Mouse (Mus musculus): ENCODE measurements around the gene Tmem258. TPM values are rescaled to one million over a fixed set of nuclear protein-coding genes. Genes with fewer than 3 reads are reported as not detected.

Gene Tmem258
- total and polyA plus RNA-seq, 2 experiments from 2014 or later, result 61.4 to 279 TPM

DNA sequence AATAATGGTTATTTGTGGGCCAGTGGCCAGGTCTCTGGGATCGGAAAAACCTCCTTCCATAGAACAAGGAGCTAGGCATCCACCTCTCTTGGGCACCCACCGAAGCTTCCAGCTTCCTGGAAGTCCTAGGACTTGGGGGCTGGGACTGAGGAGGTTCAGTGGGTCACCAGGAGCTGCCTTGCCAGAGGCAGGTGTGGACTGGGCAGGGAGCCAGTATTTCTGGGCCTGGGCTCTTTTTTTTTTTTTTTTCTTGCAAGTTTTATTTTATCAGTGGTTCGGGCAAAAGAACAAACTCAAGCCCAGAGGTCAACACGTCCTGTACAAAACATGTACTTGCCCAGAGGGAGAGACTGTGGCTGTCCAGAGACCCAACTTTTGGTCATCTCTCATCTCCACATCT lies 22.0 kb downstream of the Tmem258 start:
- no peaks in the 10 kb centered on the region for H3K36me3 ChIP-seq (ENCODE audit: insufficient read depth, low read length)
- no peak overlapping the region for H3K27ac ChIP-seq (ENCODE audit: low read depth, low read length)
- no peak for TF ChIP-seq CTCF (IDR thresholded peaks at IDR 0.05)
- H3K4me1 ChIP-seq (ENCODE audit: insufficient read depth, low read length), result no peaks in the 10 kb centered on the region
- no peak overlapping the region for H3K4me3 ChIP-seq (ENCODE audit: low read depth, low read length)
- no peaks in the 10 kb centered on the region for H3K9me3 ChIP-seq (ENCODE audit: low read length)
- WGBS, result 86% methylated on average over 4 of the region's 4 CpGs
- H3K4me2 ChIP-seq (ENCODE audit: low read depth, low read length, poor library complexity, severe bottlenecking), result no peak overlapping the region
- ATAC-seq (ENCODE audit: low FRiP score) (no peak), DNase-seq (ENCODE audit: low spot score) (no peak)
- H3K27me3 ChIP-seq (ENCODE audit: insufficient read depth, low read length), result no peaks in the 10 kb centered on the region
- H3K9ac ChIP-seq (replicated peaks; ENCODE audit: low read length, poor library complexity, severe bottlenecking), result no peak overlapping the region

DNA sequence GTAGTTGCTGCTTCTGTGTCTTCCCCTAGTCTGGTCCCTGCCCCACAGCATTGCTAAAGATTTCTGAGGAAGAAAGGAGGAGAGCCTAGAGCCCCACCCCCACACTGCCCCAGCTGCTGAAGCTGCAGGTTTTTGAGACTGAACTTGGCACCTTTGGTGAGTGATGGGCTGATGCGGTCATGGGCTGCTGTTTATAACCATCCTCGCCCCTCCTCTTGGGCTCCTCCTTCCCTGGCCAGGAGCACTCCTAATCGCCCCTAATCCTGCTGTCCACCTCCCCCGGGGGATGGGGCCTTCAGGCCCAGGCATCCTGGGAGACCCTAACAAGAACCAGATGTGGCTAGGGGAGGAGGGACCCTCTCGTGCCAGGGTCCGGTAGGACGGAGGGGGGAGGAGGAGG lies 27.2 kb downstream of the Tmem258 start:
- no peaks in the 10 kb centered on the region for H3K9me3 ChIP-seq (ENCODE audit: low read length)
- ATAC-seq (ENCODE audit: low FRiP score) (no peak), DNase-seq (ENCODE audit: low spot score) (no peak)
- H3K36me3 ChIP-seq (ENCODE audit: insufficient read depth, low read length), result no peaks in the 10 kb centered on the region
- H3K4me3 ChIP-seq (ENCODE audit: low read depth, low read length), result no peak overlapping the region
- H3K27me3 ChIP-seq (ENCODE audit: insufficient read depth, low read length), result no peaks in the 10 kb centered on the region; the same call in 1 of the 2 replicates
- WGBS, result 12% methylated on average over 7 of the region's 7 CpGs
- H3K27ac ChIP-seq (ENCODE audit: low read depth, low read length), result no peak overlapping the region
- TF ChIP-seq CTCF (IDR thresholded peaks at IDR 0.05), result no peak
- no peak overlapping the region for H3K9ac ChIP-seq (replicated peaks; ENCODE audit: low read length, poor library complexity, severe bottlenecking)
- H3K4me2 ChIP-seq (ENCODE audit: low read depth, low read length, poor library complexity, severe bottlenecking), result no peak overlapping the region
- H3K4me1 ChIP-seq (ENCODE audit: insufficient read depth, low read length), result no peaks in the 10 kb centered on the region

DNA sequence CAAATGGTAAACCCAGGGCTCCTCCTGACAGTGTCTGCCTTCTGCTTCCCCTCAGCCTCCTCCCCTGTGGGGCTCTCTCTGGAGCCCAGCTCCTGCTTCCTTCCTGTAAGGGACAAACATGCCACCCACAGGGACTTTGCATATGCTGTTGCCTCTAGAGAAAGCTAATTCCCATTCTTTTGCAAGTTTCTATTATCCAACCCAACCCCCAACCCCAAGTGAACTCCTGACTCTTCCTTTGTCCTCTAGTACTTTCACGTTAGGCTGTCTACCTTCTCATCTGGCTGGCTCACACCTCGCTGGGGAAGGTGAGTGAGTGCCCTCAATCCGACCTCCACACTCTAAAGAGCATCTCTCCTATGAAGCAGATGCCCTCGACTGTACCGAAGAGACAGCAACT lies 28.1 kb downstream of the Tmem258 start:
- no peak overlapping the region for H3K4me3 ChIP-seq (ENCODE audit: low read depth, low read length)
- ATAC-seq (ENCODE audit: low FRiP score), result no peak
- no peaks in the 10 kb centered on the region for H3K36me3 ChIP-seq (ENCODE audit: insufficient read depth, low read length)
- no peaks in the 10 kb centered on the region for H3K4me1 ChIP-seq (ENCODE audit: insufficient read depth, low read length)
- 19% methylated on average over 5 of the region's 5 CpGs for WGBS
- TF ChIP-seq CTCF (IDR thresholded peaks at IDR 0.05), result no peak
- H3K27me3 ChIP-seq (ENCODE audit: insufficient read depth, low read length), result no peaks in the 10 kb centered on the region; the same call in 1 of the 2 replicates
- H3K9ac ChIP-seq (replicated peaks; ENCODE audit: low read length, poor library complexity, severe bottlenecking), result no peak overlapping the region
- no peak overlapping the region for H3K27ac ChIP-seq (ENCODE audit: low read depth, low read length)
- H3K4me2 ChIP-seq (ENCODE audit: low read depth, low read length, poor library complexity, severe bottlenecking), result no peak overlapping the region
- H3K9me3 ChIP-seq (ENCODE audit: low read length), result no peaks in the 10 kb centered on the region
- no peak for DNase-seq (ENCODE audit: low spot score)

DNA sequence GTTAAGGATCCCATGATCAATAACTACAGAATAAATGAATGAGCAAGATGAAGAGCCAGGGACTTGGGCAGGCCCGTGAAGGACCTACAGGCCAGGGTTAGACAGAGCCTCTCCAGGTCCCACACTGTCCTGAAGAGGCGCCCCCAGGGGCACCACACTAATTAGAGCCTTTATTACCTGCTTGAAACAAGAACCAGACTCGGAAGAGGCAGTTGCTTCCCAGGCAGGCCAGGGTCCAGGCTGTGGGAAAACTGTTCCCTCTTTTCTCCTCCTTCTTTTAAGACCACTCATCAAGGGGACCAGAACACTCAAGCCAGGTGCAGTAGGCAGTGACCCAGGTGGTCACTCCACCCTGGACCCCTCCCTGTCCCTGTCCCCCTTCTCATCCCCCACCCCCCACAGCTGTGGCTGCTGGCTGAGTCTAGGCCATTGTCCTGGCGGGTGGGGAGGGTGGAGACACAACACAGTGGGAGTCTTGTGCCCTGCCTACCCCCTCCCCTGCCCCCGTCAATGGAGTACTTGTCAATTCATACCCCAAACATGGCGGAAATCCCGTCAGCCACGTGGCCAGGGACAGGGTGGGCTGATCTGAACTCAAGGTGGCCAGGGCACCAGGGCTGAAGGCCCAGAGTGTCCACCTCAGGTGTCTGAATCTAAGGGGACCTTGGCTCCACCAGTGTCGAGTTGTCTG lies 28.7 kb downstream of the Tmem258 start:
- Histone ChIP-seq H3K27ac (ENCODE audit: low read depth, low read length) (no peak overlapping the region), H3K27me3 (ENCODE audit: insufficient read depth, low read length) (no peaks in the 10 kb centered on the region; the same call in 1 of the 2 replicates), H3K36me3 (ENCODE audit: insufficient read depth, low read length) (no peaks in the 10 kb centered on the region), H3K4me3 (ENCODE audit: low read depth, low read length) (no peak overlapping the region), H3K4me1 (ENCODE audit: insufficient read depth, low read length) (no peaks in the 10 kb centered on the region), H3K9me3 (ENCODE audit: low read length) (no peaks in the 10 kb centered on the region), H3K4me2 (ENCODE audit: low read depth, low read length, poor library complexity, severe bottlenecking) (no peak overlapping the region), H3K9ac (replicated peaks; ENCODE audit: low read length, poor library complexity, severe bottlenecking) (no peak overlapping the region)
- DNase-seq (ENCODE audit: low spot score), result no peak
- WGBS, result 40% methylated on average over 9 of the region's 9 CpGs
- TF ChIP-seq CTCF (IDR thresholded peaks at IDR 0.05), result no peak
- no peak for ATAC-seq (ENCODE audit: low FRiP score)

DNA sequence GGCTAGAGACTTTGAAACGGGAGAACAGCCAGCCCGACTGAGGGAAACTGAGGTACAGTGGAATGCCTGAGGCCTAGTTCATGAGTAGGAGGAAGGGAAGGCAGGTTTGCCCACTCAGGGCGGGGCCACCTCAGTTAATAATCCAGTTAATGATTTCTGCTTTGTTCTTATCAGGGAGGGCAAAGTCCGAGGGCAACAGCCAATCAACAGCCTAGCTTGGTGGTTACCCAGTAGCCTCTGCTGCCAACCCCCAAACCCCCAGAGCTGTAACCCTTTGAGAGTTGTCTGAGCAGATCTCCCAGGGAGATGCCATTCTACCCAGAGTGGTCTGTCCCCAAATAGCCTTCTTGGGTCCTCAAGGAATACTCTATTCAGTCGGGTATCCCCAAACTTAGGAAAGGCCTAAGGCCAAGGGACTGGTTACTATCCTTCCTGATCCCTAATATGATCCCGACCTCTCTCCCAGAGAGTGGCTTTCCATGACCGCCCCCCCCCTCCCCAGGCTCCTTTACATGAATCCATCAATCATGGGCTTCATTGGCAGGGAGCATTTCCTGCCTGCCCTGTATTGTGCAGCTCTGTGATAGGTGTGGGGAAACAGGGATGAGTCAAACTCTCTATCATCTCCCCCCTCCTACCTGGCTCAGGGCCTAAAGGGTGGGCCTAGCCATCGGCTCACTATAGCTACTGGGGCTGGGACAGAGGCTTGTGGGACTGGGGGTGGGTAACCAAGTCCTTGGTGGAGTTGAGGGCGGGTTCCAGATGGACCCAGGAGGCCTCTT lies 32.2 kb downstream of the Tmem258 start:
- Histone ChIP-seq H3K4me2 (ENCODE audit: low read depth, low read length, poor library complexity, severe bottlenecking) (no peak overlapping the region), H3K27me3 (ENCODE audit: insufficient read depth, low read length) (peaks cover 6% of the 10 kb centered on the region; the same call in 1 of the 2 replicates), H3K9ac (replicated peaks; ENCODE audit: low read length, poor library complexity, severe bottlenecking) (no peak overlapping the region), H3K4me1 (ENCODE audit: insufficient read depth, low read length) (no peaks in the 10 kb centered on the region), H3K27ac (ENCODE audit: low read depth, low read length) (no peak overlapping the region), H3K9me3 (ENCODE audit: low read length) (no peaks in the 10 kb centered on the region), H3K36me3 (ENCODE audit: insufficient read depth, low read length) (no peaks in the 10 kb centered on the region), H3K4me3 (ENCODE audit: low read depth, low read length) (no peak overlapping the region)
- ATAC-seq (ENCODE audit: low FRiP score) (no peak), DNase-seq (ENCODE audit: low spot score) (no peak)
- no peak for TF ChIP-seq CTCF (IDR thresholded peaks at IDR 0.05)
- WGBS, result 84% methylated on average over 9 of the region's 9 CpGs

DNA sequence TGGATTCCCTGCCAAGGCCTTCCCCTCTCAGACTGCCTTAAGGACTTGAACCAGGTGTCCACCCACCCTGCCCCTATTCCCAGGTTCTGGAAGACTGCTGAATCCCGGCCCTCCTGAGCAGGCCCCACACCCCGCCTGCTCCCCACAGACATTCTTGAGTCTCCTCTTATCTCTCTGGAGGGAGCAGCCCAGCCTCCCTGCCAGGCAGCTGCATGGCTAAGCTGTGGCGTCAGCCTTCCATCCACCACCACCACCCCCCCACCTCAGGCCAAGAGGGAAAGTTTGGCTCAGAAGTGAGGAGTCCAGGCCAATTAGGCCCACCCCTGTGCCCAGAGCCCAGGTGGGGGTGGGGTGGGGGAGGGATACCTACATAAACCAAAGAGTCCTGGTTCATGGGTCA lies 34.7 kb downstream of the Tmem258 start:
- no peak overlapping the region for H3K27ac ChIP-seq (ENCODE audit: low read depth, low read length)
- no peak overlapping the region for H3K9ac ChIP-seq (replicated peaks; ENCODE audit: low read length, poor library complexity, severe bottlenecking)
- H3K4me2 ChIP-seq (ENCODE audit: low read depth, low read length, poor library complexity, severe bottlenecking), result no peak overlapping the region
- 66% methylated on average over 3 of the region's 3 CpGs for WGBS
- 0 out of 2 replicates have a peak, but pooled peaks cover 7% of the 10 kb centered on the region for H3K27me3 ChIP-seq (ENCODE audit: insufficient read depth, low read length)
- ATAC-seq (ENCODE audit: low FRiP score), result no peak
- DNase-seq (ENCODE audit: low spot score), result no peak
- no peak overlapping the region for H3K4me3 ChIP-seq (ENCODE audit: low read depth, low read length)
- no peaks in the 10 kb centered on the region for H3K9me3 ChIP-seq (ENCODE audit: low read length)
- H3K4me1 ChIP-seq (ENCODE audit: insufficient read depth, low read length), result no peaks in the 10 kb centered on the region
- H3K36me3 ChIP-seq (ENCODE audit: insufficient read depth, low read length), result no peaks in the 10 kb centered on the region
- no peak for TF ChIP-seq CTCF (IDR thresholded peaks at IDR 0.05)
